Mouse (Mus musculus) liver, postnatal 0 days (tissue): ENCODE data around the gene Nup98.

Experiments used
- CTCF ChIP-seq: sonication (generic); IDR thresholded peaks from 2 replicates; pipeline ENCODE4 v1.5.1; 2016; ENCODE audit warnings: antibody characterized with exemption, low read depth
- EP300 ChIP-seq: IDR thresholded peaks from 2 replicates; pipeline ENCODE4 v1.6.1; 2016; ENCODE audit warnings: antibody characterized with exemption, low read depth, mild to moderate bottlenecking

GRCm38 (mm10) chr7:102243870-102244269, 33.9 kb upstream of the Nup98 start:
- TF ChIP-seq CTCF: 0 out of 2 replicates have a peak, but pooled peaks have one; percentile 2
- TF ChIP-seq EP300: peak; percentile 19; the same call in 1 of the 2 replicates
